Mouse (Mus musculus): Measurements from ENCODE around the gene Pola2. TPM values are rescaled to one million over a fixed set of nuclear protein-coding genes. Genes with fewer than 3 reads are reported as not detected.

Pola2 gene
- polyA plus RNA-seq, 1 experiment from 2014 or later, result 77.7 TPM

- Histone ChIP-seq H3K27me3 (ENCODE audit: insufficient read depth, low read length) (no peaks in the 10 kb centered on the region), H3K36me3 (ENCODE audit: insufficient read depth, low read length) (peaks cover 26% of the 10 kb centered on the region), H3K9me3 (ENCODE audit: low read length) (no peaks in the 10 kb centered on the region), H3K4me3 (ENCODE audit: low read length) (no peak overlapping the region), H3K4me2 (replicated peaks; ENCODE audit: low read depth, low read length) (0 out of 2 replicates have a peak overlapping the region, but pooled peaks have one; percentile 3), H3K4me1 (ENCODE audit: insufficient read depth, low read length) (peaks cover 44% of the 10 kb centered on the region), H3K27ac (ENCODE audit: low read length) (peak overlapping the region; percentile 57), H3K9ac (replicated peaks; ENCODE audit: low read length) (peak overlapping the region; percentile 47)
- 32% methylated on average over 22 of the region's 22 CpGs for WGBS
- no peak for ATAC-seq (ENCODE audit: low FRiP score, low TSS enrichment)
These were observed 9.8 kb downstream of the Pola2 start for GRCm38 (mm10) chr19:5954031-5954710.

GRCm38 (mm10) chr19:5953201-5953770 is 10.7 kb downstream of the Pola2 start:
- H3K9me3 ChIP-seq (ENCODE audit: low read length), result no peaks in the 10 kb centered on the region
- ATAC-seq (ENCODE audit: low FRiP score, low TSS enrichment), result no peak
- 88% methylated on average over 19 of the region's 19 CpGs for WGBS
- H3K4me1 ChIP-seq (ENCODE audit: insufficient read depth, low read length), result peaks cover 44% of the 10 kb centered on the region
- 0 out of 2 replicates have a peak overlapping the region, but pooled peaks have one; percentile 47 for H3K9ac ChIP-seq (replicated peaks; ENCODE audit: low read length)
- no peaks in the 10 kb centered on the region for H3K27me3 ChIP-seq (ENCODE audit: insufficient read depth, low read length)
- H3K27ac ChIP-seq (ENCODE audit: low read length), result peak overlapping the region; percentile 90
- H3K4me2 ChIP-seq (replicated peaks; ENCODE audit: low read depth, low read length), result no peak overlapping the region
- H3K36me3 ChIP-seq (ENCODE audit: insufficient read depth, low read length), result peaks cover 25% of the 10 kb centered on the region
- no peak overlapping the region for H3K4me3 ChIP-seq (ENCODE audit: low read length)

- WGBS, result 52% methylated on average over 13 of the region's 13 CpGs
- Histone ChIP-seq H3K27me3 (ENCODE audit: insufficient read depth, low read length) (no peaks in the 10 kb centered on the region), H3K9me3 (ENCODE audit: low read length) (no peaks in the 10 kb centered on the region), H3K4me3 (ENCODE audit: low read length) (no peak overlapping the region), H3K4me1 (ENCODE audit: insufficient read depth, low read length) (peaks cover 44% of the 10 kb centered on the region), H3K36me3 (ENCODE audit: insufficient read depth, low read length) (peaks cover 30% of the 10 kb centered on the region), H3K9ac (replicated peaks; ENCODE audit: low read length) (peak overlapping the region; percentile 42), H3K4me2 (replicated peaks; ENCODE audit: low read depth, low read length) (peak overlapping the region; percentile 3; the same call in 1 of the 2 replicates), H3K27ac (ENCODE audit: low read length) (peak overlapping the region; percentile 90)
- ATAC-seq (ENCODE audit: low FRiP score, low TSS enrichment), result peak; percentile 47; the same call in 1 of the 2 replicates
These were observed 11.8 kb downstream of the Pola2 start for GRCm38 (mm10) chr19:5952071-5952691.

GRCm38 (mm10) chr19:5951631-5952030 is 12.4 kb downstream of the Pola2 start:
- Histone ChIP-seq H3K27ac (ENCODE audit: low read length) (peak overlapping the region; percentile 90; the same call in 1 of the 2 replicates), H3K27me3 (ENCODE audit: insufficient read depth, low read length) (no peaks in the 10 kb centered on the region), H3K4me1 (ENCODE audit: insufficient read depth, low read length) (peaks cover 46% of the 10 kb centered on the region), H3K36me3 (ENCODE audit: insufficient read depth, low read length) (peaks cover 30% of the 10 kb centered on the region), H3K4me2 (replicated peaks; ENCODE audit: low read depth, low read length) (peak overlapping the region; percentile 3; the same call in 1 of the 2 replicates), H3K9me3 (ENCODE audit: low read length) (no peaks in the 10 kb centered on the region), H3K9ac (replicated peaks; ENCODE audit: low read length) (no peak overlapping the region), H3K4me3 (ENCODE audit: low read length) (no peak overlapping the region)
- no peak for ATAC-seq (ENCODE audit: low FRiP score, low TSS enrichment)
- whole genome bisulfite sequencing, result 86% methylated on average over 16 of the region's 16 CpGs

- H3K27me3 ChIP-seq (ENCODE audit: insufficient read depth, low read length), result no peaks in the 10 kb centered on the region
- ATAC-seq (ENCODE audit: low FRiP score, low TSS enrichment), result no peak
- peaks cover 47% of the 10 kb centered on the region for H3K4me1 ChIP-seq (ENCODE audit: insufficient read depth, low read length)
- H3K9ac ChIP-seq (replicated peaks; ENCODE audit: low read length), result no peak overlapping the region
- H3K9me3 ChIP-seq (ENCODE audit: low read length), result no peaks in the 10 kb centered on the region
- no peak overlapping the region for H3K27ac ChIP-seq (ENCODE audit: low read length)
- no peak overlapping the region for H3K4me2 ChIP-seq (replicated peaks; ENCODE audit: low read depth, low read length)
- H3K36me3 ChIP-seq (ENCODE audit: insufficient read depth, low read length), result peaks cover 30% of the 10 kb centered on the region
- WGBS, result 93% methylated on average over 11 of the region's 11 CpGs
- H3K4me3 ChIP-seq (ENCODE audit: low read length), result no peak overlapping the region
These were observed 13.8 kb downstream of the Pola2 start for GRCm38 (mm10) chr19:5950218-5950617.

- peaks cover 26% of the 10 kb centered on the region for H3K36me3 ChIP-seq (ENCODE audit: insufficient read depth, low read length)
- no peak overlapping the region for H3K9ac ChIP-seq (replicated peaks; ENCODE audit: low read length)
- no peaks in the 10 kb centered on the region for H3K9me3 ChIP-seq (ENCODE audit: low read length)
- H3K4me1 ChIP-seq (ENCODE audit: insufficient read depth, low read length), result peaks cover 28% of the 10 kb centered on the region
- no peaks in the 10 kb centered on the region for H3K27me3 ChIP-seq (ENCODE audit: insufficient read depth, low read length)
- no peak for ATAC-seq (ENCODE audit: low FRiP score, low TSS enrichment)
- peak overlapping the region; percentile 84 for H3K27ac ChIP-seq (ENCODE audit: low read length)
- WGBS, result 58% methylated on average over 8 of the region's 8 CpGs
- no peak overlapping the region for H3K4me2 ChIP-seq (replicated peaks; ENCODE audit: low read depth, low read length)
- H3K4me3 ChIP-seq (ENCODE audit: low read length), result no peak overlapping the region
These were observed 18.1 kb downstream of the Pola2 start for GRCm38 (mm10) chr19:5945891-5946290.

- Histone ChIP-seq H3K4me3 (ENCODE audit: low read length) (no peak overlapping the region), H3K4me1 (ENCODE audit: insufficient read depth, low read length) (peaks cover 36% of the 10 kb centered on the region), H3K4me2 (replicated peaks; ENCODE audit: low read depth, low read length) (no peak overlapping the region), H3K9me3 (ENCODE audit: low read length) (no peaks in the 10 kb centered on the region), H3K9ac (replicated peaks; ENCODE audit: low read length) (peak overlapping the region; percentile 22; the same call in 1 of the 2 replicates), H3K36me3 (ENCODE audit: insufficient read depth, low read length) (peaks cover 19% of the 10 kb centered on the region), H3K27me3 (ENCODE audit: insufficient read depth, low read length) (no peaks in the 10 kb centered on the region), H3K27ac (ENCODE audit: low read length) (peak overlapping the region; percentile 84)
- ATAC-seq (ENCODE audit: low FRiP score, low TSS enrichment), result peak; percentile 71
- 55% methylated on average over 7 of the region's 7 CpGs for WGBS
These were observed 19.0 kb downstream of the Pola2 start for GRCm38 (mm10) chr19:5945027-5945426.

GRCm38 (mm10) chr19:5944145-5944544 is 19.9 kb downstream of the Pola2 start:
- Histone ChIP-seq H3K4me3 (ENCODE audit: low read length) (no peak overlapping the region), H3K4me2 (replicated peaks; ENCODE audit: low read depth, low read length) (no peak overlapping the region), H3K9me3 (ENCODE audit: low read length) (no peaks in the 10 kb centered on the region), H3K9ac (replicated peaks; ENCODE audit: low read length) (no peak overlapping the region), H3K27me3 (ENCODE audit: insufficient read depth, low read length) (no peaks in the 10 kb centered on the region), H3K36me3 (ENCODE audit: insufficient read depth, low read length) (peaks cover 15% of the 10 kb centered on the region), H3K4me1 (ENCODE audit: insufficient read depth, low read length) (peaks cover 43% of the 10 kb centered on the region), H3K27ac (ENCODE audit: low read length) (peak overlapping the region; percentile 11)
- 61% methylated on average over 8 of the region's 8 CpGs for WGBS
- no peak for ATAC-seq (ENCODE audit: low FRiP score, low TSS enrichment)

- H3K36me3 ChIP-seq (ENCODE audit: insufficient read depth, low read length), result peaks cover 11% of the 10 kb centered on the region; the same call in 1 of the 2 replicates
These were observed 20.6 kb downstream of the Pola2 start for GRCm38 (mm10) chr19:5943404-5943803.

More at GRCm38 (mm10) chr19:5943404-5943803, 20.6 kb downstream of the Pola2 start:
- H3K4me3 ChIP-seq (ENCODE audit: low read length), result no peak overlapping the region
- H3K27ac ChIP-seq (ENCODE audit: low read length), result no peak overlapping the region
- no peaks in the 10 kb centered on the region for H3K27me3 ChIP-seq (ENCODE audit: insufficient read depth, low read length)
- H3K4me1 ChIP-seq (ENCODE audit: insufficient read depth, low read length), result peaks cover 43% of the 10 kb centered on the region
- no peaks in the 10 kb centered on the region for H3K9me3 ChIP-seq (ENCODE audit: low read length)
- H3K9ac ChIP-seq (replicated peaks; ENCODE audit: low read length), result no peak overlapping the region
- WGBS, result 88% methylated on average over 15 of the region's 15 CpGs
- ATAC-seq (ENCODE audit: low FRiP score, low TSS enrichment), result no peak
- H3K4me2 ChIP-seq (replicated peaks; ENCODE audit: low read depth, low read length), result no peak overlapping the region

All from kidney, embryonic 16.5 days (tissue).